Mouse (Mus musculus): ENCODE results near the gene Pdzd2.

- TF ChIP-seq CTCF (IDR thresholded peaks at IDR 0.05; ENCODE audit: borderline replicate concordance, insufficient read depth, low read length) (no peak), POLR2A (IDR thresholded peaks at IDR 0.05; ENCODE audit: low read depth, low read length) (no peak)
Observed at GRCm38 (mm10) chr15:12425049-12425627, 314.6 kb downstream of the Pdzd2 start.

Measured in embryonic fibroblast, embryonic 13.5 days (primary cell).